Mouse (Mus musculus) CH12.LX (cell line): ENCODE measurements around the gene Bicd1.
"Not testable (repeated sequence)": the region's sequence is repeated elsewhere in the genome, so short reads cannot be mapped to it uniquely, and the experiment has no call there.

Experiments used
- CHD1 ChIP-seq: IDR thresholded peaks from 2 replicates; pipeline ENCODE4 v1.6.1; 2012; ENCODE audit warnings: low read depth, low read length, improper control_type of control experiment, inconsistent platforms
- CTCF ChIP-seq, 2 experiments: IDR thresholded peaks in 1 of 2; conservative IDR thresholded peaks in 1 of 2; 2 replicates each; pipeline ENCODE4 v1.5.1; 2011 to 2012; ENCODE audit warnings: low read depth in 2 of 2, low read length in 2 of 2, improper control_type of control experiment in 1 of 2, inconsistent platforms in 1 of 2, mild to moderate bottlenecking in 1 of 2, moderate library complexity in 1 of 2
- MAX ChIP-seq: IDR thresholded peaks from 2 replicates; pipeline ENCODE4 v1.6.1; 2011; ENCODE audit warnings: low read length, improper control_type of control experiment
- PAX5 ChIP-seq: IDR thresholded peaks from 2 replicates; pipeline ENCODE4 v1.6.1; 2012; ENCODE audit warnings: low read length, inconsistent platforms, mixed read lengths
- POLR2A ChIP-seq: IDR thresholded peaks from 2 replicates; pipeline ENCODE4 v1.6.1; 2011; ENCODE audit warnings: low read depth, mild to moderate bottlenecking, improper control_type of control experiment, low read length
- RAD21 ChIP-seq: IDR thresholded peaks from 2 replicates; pipeline ENCODE4 v1.6.1; 2011; ENCODE audit warnings: low read depth, mild to moderate bottlenecking, low read length, improper control_type of control experiment, moderate library complexity
- SIN3A ChIP-seq: IDR thresholded peaks from 2 replicates; pipeline ENCODE4 v1.6.1; 2012; ENCODE audit warnings: low read length, improper control_type of control experiment, inconsistent platforms
- ZKSCAN1 ChIP-seq: IDR thresholded peaks from 2 replicates; pipeline ENCODE4 v1.6.1; 2012; ENCODE audit warnings: low read depth, inconsistent platforms, low read length, improper control_type of control experiment, borderline replicate concordance

- TF ChIP-seq SIN3A; PAX5; POLR2A; CHD1; CTCF (conservative IDR thresholded peaks at IDR 0.05 in 1 of 2, IDR thresholded peaks at IDR 0.05 in 1 of 2; ENCODE audit: low read depth in 2 of 2, low read length in 2 of 2); ZKSCAN1; RAD21; MAX: not testable (repeated sequence)
These were observed 73.2 kb downstream of the Bicd1 start for GRCm38 (mm10) chr6:149481868-149482267.
